Mouse (Mus musculus) embryonic fibroblast, embryonic 13.5 days (primary cell): Measurements from ENCODE around the gene Tenm4.

Experiments used
- CTCF ChIP-seq: IDR thresholded peaks from 2 replicates; pipeline ENCODE4 v1.5.1; 2011; ENCODE audit warnings: mild to moderate bottlenecking, control low read depth, low read length, moderate library complexity, borderline replicate concordance; ENCODE audit not compliant: insufficient read depth
- POLR2A ChIP-seq: IDR thresholded peaks from 2 replicates; pipeline ENCODE4 v1.6.1; 2011; ENCODE audit warnings: low read depth, mild to moderate bottlenecking, control low read depth, low read length, moderate library complexity

DNA sequence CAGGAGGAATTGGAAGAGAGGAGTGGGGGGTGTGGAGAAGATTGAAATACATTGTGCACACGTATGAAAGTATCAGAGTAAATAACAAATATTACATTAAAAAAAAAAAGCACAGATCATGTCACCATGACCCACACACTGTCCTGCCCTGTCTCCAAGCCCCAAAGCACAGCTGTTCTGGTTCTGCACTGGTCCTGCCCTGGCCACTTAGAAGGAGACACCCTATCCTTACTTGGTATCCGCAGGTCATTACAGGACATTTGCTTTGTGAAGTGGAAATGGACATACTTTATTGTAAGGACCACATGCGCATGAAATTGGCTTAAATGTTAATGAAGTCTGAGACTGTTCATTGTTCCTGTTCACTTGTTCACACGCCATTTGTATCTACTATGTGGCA, 510.8 kb downstream of the Tenm4 start:
- TF ChIP-seq POLR2A (no peak), CTCF (no peak)
